Mouse (Mus musculus) adipocyte (in vitro differentiated cells): ENCODE data around the gene Cd52.

ENCODE experiments used
- DNase-seq: peaks from one replicate; pipeline ENCODE4 v3.0.0-alpha.2; 2016; ENCODE audit warnings: low spot score

Gene Cd52

GRCm38 (mm10) chr4:134091225-134091529 lies 3.7 kb downstream of the Cd52 start:
- no peak for DNase-seq

DNA sequence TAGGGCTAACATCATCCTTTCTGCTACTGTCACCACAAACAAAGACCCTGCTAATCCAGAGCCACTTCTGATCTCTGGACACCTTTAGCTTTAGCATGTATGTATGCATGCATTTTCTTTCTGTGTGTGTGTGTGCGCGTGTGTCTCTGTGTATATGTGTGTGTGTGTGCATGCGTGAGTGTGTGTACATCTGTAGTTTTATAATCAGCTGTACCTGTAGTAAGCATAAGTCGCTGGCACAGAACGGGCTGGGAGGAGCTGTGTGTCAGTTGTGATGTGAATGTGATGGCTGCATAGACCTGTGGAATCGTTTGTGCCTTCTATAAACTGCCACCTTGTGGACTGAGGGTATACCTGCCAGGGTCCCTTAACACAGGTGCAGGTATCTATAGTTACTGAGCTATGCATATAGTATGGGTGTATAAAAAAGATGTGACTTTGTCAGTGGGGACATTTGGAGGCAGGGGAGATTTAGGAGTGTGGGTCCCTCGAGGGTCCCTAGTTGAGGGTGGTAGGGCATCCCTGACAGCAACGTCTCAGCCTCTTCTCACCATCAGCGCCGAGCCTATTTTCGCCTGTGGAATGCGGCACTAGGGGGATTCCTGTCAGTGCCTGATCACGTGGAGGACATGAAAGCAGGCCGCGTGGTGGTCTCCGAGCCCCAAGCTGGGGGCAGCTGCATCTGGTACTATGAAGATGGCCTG lies 4.2 kb downstream of the Cd52 start:
- no peak for DNase-seq

DNA sequence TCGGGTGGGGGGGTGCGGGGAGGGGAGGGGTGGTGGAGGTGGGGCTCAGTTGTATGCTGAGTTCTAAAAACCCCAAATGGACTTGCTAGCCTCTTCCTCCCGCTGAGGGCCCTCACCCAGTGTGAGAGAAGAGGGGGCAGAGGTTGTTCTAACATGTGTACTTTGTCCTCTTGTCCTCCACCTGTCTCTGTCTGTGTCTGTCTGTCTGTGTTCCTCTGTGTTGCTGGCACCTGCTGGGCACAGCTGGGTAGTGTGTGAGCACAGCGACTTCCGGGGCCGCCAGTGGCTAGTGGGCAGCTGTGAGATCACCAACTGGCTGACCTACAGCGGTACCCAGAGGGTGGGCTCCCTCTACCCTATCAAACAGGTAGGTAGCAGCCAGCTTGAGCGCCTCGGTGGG lies 5.9 kb downstream of the Cd52 start:
- DNase-seq, result no peak

GRCm38 (mm10) chr4:134087412-134087811 lies 7.5 kb downstream of the Cd52 start:
- peak; percentile 21 for DNase-seq

GRCm38 (mm10) chr4:134084999-134085398 lies 9.9 kb downstream of the Cd52 start:
- no peak for DNase-seq

GRCm38 (mm10) chr4:134082460-134082859 lies 12.4 kb downstream of the Cd52 start:
- DNase-seq, result no peak

DNA sequence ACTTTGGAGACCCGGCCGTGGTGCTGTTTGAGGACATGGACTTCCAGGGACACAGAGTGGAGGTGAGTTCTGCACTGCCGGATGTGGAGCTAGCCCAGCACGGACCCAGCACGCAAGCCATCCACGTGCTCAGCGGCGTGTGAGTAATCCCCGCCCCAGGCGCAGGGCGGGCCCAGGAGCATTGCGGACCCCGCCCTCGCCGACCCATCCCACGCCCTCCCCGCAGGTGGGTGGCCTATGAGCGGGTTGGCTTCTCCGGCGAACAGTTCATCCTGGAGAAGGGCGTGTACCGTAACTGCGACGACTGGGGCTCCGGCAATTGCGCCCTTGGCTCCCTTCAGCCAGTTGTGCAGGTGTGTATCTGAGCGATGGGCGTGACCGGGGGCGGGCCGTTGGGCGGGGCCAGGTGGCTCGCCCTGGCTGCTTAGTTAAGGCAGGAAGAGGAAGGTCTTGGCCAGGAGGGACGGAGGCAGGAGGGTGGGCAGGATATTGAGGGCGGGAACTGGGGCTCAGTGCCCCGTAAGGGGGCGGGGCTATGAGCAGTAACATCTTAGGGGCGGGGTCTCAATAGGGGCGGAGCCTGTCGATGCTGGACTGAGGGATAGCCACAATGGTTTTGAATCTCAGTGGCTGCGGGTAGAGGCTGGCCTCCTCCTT lies 13.0 kb downstream of the Cd52 start:
- no peak for DNase-seq

DNA sequence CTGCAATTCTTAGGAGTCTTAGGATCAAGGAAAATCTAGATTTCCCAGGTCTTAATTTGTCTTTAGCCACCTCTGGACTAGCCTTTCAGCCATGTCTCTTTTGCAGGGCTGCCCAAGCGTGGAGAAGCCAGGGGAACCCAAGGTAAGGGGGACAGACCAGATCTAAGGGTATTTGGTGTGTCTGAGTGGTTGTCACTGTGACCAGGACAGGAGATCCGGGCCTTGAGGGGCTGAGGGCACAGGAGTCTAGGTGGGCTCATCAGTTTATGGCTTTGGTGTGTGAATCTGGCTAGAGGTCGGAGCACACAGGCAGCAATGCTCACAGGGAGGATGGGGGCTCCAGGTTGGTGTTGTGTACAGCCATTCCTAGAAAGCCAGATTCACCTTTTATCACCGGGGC lies 14.2 kb downstream of the Cd52 start:
- DNase-seq, result no peak

DNA sequence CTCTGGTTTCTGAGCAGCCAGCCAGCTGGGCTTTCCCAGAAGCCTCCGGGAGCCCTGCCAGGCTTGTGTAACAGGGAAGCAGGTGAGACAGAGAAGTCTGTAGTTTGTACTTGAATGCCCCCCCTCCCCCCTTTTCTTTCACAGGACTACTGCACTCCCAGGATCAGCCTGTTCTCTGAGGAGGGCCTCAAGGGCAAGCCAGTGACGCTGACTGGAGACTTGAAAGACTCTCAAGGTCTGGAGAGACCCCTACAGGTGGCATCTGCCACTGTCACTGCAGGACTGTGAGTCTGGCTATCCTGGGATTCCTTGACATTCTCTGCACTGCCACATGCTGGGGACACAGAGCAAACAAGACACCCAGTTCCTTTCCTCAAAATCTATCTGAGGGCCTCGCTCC lies 16.2 kb downstream of the Cd52 start:
- DNase-seq, result peak; percentile 7

- DNase-seq, result no peak
Observed at GRCm38 (mm10) chr4:134068793-134069580, 25.9 kb downstream of the Cd52 start.

GRCm38 (mm10) chr4:134067833-134068544 lies 26.9 kb downstream of the Cd52 start:
- no peak for DNase-seq

GRCm38 (mm10) chr4:134067383-134067782 lies 27.5 kb downstream of the Cd52 start:
- no peak for DNase-seq

DNA sequence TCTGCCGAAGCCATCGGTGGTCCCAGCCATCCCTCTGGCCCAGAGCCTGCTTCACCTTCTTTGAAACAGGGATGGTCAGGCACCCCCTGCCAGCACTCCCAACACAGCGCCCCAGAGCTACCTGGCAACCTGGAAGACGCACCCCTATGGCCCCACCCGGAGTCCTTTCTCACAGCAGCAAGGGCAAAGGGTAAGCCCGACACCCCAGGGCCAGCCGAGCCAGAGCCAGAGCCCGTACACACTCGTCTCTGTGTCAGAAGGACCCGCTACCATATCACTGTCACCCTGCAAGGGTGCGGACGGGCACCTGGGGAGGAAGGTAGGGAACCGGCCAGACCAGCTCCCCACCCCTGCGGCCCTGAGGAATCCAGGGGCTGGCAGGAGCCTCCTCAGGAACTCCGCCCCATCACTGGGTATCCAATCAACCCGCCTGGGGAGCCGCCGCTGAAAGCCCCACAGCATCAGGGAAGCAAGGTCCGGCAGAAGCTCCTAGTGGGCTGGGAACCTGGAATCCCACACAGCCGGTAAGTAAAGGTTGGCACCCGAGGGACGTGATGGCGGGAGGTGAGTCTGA lies 29.4 kb downstream of the Cd52 start:
- no peak for DNase-seq

DNA sequence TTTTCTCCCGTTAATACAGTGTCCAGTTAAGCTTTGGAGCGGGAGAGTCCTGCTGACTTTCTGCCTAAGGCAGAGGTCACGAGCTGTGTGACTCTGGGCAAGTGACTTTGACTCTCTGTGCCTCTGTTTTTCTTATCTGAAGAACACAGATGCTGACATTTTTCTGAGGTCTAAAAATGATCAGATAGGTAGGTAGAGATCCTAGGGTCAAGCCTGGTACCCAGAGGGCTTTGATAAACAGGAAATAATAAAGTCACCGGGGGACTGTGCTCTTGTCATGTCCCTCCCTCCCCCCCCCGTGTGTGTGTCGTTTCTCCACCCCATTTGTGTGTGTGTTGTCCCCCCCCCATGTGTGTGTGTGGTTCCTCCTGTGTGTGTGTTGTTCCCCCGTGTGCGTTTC lies 32.3 kb downstream of the Cd52 start:
- no peak for DNase-seq

DNA sequence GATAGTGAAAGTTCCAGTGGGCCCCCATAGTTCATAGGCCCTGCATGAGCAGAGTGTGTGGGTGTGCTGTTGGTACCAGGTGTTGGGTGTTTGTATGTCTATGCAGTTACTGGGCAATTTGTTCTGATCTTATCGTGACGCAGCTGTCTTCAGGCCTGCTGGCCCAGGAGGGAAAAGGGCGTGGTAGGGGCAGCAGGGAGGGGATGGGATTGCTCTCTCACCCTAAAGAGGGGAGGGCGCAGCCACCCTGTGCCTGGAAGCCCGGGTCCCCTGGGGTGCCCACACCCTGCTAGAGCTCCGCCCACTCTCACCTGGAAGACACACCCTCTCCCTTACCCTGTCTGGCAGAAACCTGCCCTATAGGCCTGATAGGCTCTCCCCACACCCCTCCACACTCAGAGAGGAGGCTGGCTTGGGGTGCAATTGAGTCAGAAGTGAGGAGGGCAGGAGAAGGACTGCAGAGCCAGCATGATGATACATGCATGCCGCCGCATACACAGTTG lies 32.9 kb downstream of the Cd52 start:
- no peak for DNase-seq

- DNase-seq, result no peak
Observed at GRCm38 (mm10) chr4:134061166-134061830, 33.6 kb downstream of the Cd52 start.

DNA sequence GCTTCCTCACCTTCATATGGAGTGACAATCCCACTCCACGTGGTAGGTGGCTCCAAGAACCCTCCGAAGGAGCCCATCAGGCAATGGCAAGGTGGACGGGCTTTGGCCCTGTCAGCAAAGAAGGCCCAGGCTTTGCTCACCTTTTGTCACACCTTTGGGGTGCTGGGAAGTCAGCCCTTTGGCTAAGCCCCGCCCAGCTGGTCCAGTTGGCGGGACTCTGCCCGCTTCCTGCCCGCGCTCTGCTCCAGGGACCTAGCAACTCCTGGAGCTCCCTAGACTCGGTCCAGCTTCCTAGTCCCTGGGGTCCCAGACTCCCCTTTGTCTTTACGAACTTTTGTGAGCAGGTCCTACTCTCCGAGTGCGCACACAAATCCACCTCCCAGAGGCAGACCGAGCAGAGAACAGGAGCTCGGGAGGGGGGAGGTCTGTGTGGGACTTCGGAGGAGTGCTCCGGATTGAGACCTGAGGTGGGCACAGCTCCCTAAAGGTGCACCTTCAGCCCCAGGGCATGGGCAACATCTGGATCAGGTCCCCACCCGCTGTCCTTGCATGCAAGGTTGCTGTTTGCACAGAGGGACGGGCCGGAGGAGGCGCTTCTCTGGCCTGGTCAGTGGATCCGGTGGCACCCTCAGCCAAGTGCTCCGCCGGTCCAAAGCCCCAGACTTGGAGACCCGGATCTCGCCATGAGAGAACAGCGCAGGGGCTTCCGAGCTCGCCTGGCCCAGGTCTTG lies 34.6 kb downstream of the Cd52 start, which contains the start of gene Crybg2:
TSS of gene Crybg2 (plus strand) at position 681 of the 731 bp plus-strand sequence.
- DNase-seq, result no peak

DNA sequence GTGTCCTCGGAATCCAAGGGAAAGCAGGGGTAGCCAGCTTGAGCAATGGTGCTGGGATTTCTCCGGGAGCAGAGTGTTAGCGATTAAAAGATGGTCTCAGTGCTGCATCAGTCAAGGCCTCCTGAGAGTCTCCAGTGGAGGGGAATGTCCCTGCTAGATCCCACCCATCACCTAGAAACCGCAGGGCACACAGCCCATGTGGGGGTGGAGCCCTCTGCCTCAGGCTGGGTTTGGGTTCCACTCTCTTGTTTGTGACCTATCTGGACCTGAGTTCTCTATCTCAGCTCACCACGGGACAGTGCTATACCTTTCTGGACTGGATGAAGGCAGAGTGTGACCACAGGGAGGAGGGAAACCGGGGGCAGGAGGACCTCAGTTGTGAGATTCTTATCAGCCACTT lies 36.0 kb downstream of the Cd52 start:
- DNase-seq, result no peak

DNA sequence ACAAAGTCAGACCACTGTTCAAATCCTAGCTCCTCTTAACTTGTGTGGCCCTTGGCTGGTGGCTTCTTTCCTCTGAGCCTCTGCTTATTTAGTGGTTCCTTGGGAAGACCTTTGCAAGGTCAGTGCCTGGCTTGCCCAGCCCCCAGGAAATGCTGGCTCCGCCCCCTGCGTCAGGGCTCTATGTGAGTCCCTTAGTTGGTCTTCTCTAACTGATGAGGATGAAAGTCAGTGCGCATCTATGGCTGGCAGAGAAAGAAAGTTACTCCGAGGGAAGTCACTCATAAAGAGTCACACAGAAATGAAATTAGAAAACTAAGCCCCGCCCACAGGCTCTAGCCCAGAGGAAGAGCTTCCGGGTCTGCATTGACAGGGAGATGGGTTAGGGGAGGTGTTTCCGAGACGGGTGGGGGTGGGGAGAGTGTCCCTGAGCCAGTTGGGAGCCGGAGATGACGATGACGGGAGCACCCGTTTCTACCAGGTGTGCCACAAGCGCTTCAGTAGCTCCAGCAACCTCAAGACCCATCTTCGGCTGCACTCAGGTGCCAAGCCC lies 36.6 kb downstream of the Cd52 start:
- no peak for DNase-seq

DNA sequence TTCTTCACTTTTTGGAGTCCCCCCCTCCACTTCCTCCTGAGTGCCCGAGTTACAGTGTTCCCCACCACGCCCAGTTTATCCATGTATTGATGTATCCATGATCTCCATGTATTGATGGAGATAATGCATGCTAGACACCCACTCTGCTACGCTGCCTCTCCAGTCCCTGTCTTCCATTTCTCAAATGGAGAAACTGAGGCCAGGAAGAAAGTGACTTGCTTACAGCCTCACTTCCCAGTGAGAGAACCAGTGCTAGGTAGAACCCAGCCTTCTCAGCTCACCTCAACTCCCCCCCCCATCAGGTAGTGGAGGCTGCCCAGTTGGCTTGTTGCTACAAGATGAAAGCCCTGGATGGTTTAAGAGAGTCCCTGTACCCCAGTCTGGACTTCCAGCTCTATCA lies 41.3 kb downstream of the Cd52 start, which contains the start of gene Zfp683:
TSS of gene Zfp683 (plus strand) at position 301 of the 400 bp plus-strand sequence.
- no peak for DNase-seq
